Mouse (Mus musculus): Measurements from ENCODE around the gene Tas2r120. TPM values are rescaled to one million over a fixed set of nuclear protein-coding genes. Genes with fewer than 3 reads are reported as not detected.
"Not testable (repeated sequence)": the region's sequence is repeated elsewhere in the genome, so short reads cannot be mapped to it uniquely, and the experiment has no call there.

Gene Tas2r120
- total RNA-seq (2021), result not detected
- long read RNA-seq, experiment 1, result 0 reads
- long read RNA-seq, experiment 2, result 0 reads

GRCm38 (mm10) chr6:132656653-132657052 lies at the start of gene Tas2r120:
TSS of gene Tas2r120 (plus strand) at chr6:132656953.
- no peak for DNase-seq (ENCODE audit: low spot score in 2 of 2)

GRCm38 (mm10) chr6:132649399-132649798 lies 7.4 kb upstream of the Tas2r120 start:
- no peak for DNase-seq (ENCODE audit: low spot score in 2 of 2)

- no peak for DNase-seq (ENCODE audit: low spot score in 2 of 2)
Observed at GRCm38 (mm10) chr6:132651426-132651825, 5.3 kb upstream of the Tas2r120 start, which contains the start of gene A630073D07Rik. TSS of gene A630073D07Rik (minus strand) at chr6:132651526.

- not testable (repeated sequence) for DNase-seq (ENCODE audit: low spot score in 2 of 2)
Observed at GRCm38 (mm10) chr6:132691596-132691995, 34.8 kb downstream of the Tas2r120 start.

GRCm38 (mm10) chr6:132700907-132701306 lies 44.2 kb downstream of the Tas2r120 start, which contains the start of gene Tas2r121:
TSS of gene Tas2r121 (minus strand) at chr6:132701007.
- DNase-seq (ENCODE audit: low spot score in 2 of 2), result no peak

Other genes starting within 250 kb of the Tas2r120 start
- not detected for gene Prh1, start 87.1 kb upstream of the Tas2r120 start, total RNA-seq (2021)
- gene Prp2, start 61.0 kb upstream of the Tas2r120 start, total RNA-seq (2021), result not detected
- gene A630073D07Rik, start 5.4 kb upstream of the Tas2r120 start, total RNA-seq (2021), result not detected
- not detected for gene Tas2r121, start 44.1 kb downstream of the Tas2r120 start, total RNA-seq (2021)
- gene Tas2r122, start 55.0 kb downstream of the Tas2r120 start, total RNA-seq (2021), result not detected
- gene Tas2r115, start 81.1 kb downstream of the Tas2r120 start, total RNA-seq (2021), result not detected
- gene Tas2r124, start 97.8 kb downstream of the Tas2r120 start, total RNA-seq (2021), result not detected
- not detected for gene Tas2r102, start 105.2 kb downstream of the Tas2r120 start, total RNA-seq (2021)
- gene Tas2r136, start 121.2 kb downstream of the Tas2r120 start, total RNA-seq (2021), result not detected
- not detected for gene Tas2r117, start 145.9 kb downstream of the Tas2r120 start, total RNA-seq (2021)
- not detected for gene Tas2r123, start 190.2 kb downstream of the Tas2r120 start, total RNA-seq (2021)
- not detected for gene Tas2r116, start 198.5 kb downstream of the Tas2r120 start, total RNA-seq (2021)
- gene Tas2r110, start 211.1 kb downstream of the Tas2r120 start, total RNA-seq (2021), result not detected
- not detected for gene Tas2r113, start 236.1 kb downstream of the Tas2r120 start, total RNA-seq (2021)

Data from adrenal gland, postnatal 4 days (tissue).